Mouse (Mus musculus) layer of hippocampus, postnatal 36 days (tissue): Measurements from ENCODE around the gene Cend1. TPM values are rescaled to one million over a fixed set of nuclear protein-coding genes. Genes with fewer than 3 reads are reported as not detected.
"Not testable (repeated sequence)": the region's sequence is repeated elsewhere in the genome, so short reads cannot be mapped to it uniquely, and the experiment has no call there.

ENCODE experiments used
- DNase-seq, 2 experiments: peaks; one replicate each; pipeline ENCODE4 v3.0.0; 2022
- total RNA-seq, 2 experiments: library from RNA; stranded (reverse); gene quantifications; 2 replicates each; pipeline ENCODE4 v1.2.3; 2021

Gene Cend1
- total RNA-seq, 2 experiments from 2014 or later, result 250 to 269 TPM

- no peak for DNase-seq
These were observed 35.4 kb upstream of the Cend1 start for GRCm38 (mm10) chr7:141464603-141465201.

GRCm38 (mm10) chr7:141463824-141464602 lies 34.7 kb upstream of the Cend1 start:
- DNase-seq, result no peak

- DNase-seq, result no peak
These were observed 33.1 kb upstream of the Cend1 start for GRCm38 (mm10) chr7:141462333-141462821.

- DNase-seq, result no peak
These were observed 32.4 kb upstream of the Cend1 start for GRCm38 (mm10) chr7:141461521-141462332.

DNA sequence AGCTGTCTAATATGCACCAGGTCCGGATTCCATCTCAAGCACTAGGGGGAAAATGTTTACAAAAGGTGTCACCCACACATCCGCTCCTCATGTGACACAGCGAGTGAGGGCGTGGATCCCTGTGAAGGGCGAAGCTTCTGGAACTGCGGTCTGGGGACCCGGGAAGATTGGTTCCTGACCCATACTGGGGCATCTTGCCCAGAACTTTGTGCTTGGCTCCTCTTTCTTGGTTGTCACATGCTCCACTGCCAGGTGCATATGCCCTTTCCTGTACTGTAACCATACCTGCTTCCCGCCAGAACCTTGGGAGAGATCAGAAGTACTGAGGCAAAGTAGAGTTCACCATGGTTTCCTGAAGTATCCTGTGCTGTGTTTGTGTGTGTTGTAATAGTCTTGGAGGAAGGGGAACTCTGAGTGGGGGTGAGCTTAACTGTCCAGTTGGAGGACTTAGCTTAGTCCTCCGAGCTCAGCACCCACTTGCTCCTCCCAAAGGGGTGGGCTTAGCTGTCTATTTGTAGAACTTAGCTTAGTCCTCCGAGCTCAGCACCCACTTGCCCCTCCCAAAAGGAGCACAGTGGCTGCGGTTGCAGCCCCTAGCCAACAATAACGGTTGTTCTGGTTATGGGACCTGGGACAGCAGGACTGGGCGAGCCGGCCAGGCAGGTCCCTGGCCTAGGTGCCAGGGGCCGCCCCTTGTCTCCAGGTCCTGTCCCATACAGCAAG lies 31.3 kb upstream of the Cend1 start, which contains the start of gene Cracr2b:
Gene Cracr2b, plus strand, starts transcription at position 704 of the 723 bp plus-strand sequence.
- no peak for DNase-seq

DNA sequence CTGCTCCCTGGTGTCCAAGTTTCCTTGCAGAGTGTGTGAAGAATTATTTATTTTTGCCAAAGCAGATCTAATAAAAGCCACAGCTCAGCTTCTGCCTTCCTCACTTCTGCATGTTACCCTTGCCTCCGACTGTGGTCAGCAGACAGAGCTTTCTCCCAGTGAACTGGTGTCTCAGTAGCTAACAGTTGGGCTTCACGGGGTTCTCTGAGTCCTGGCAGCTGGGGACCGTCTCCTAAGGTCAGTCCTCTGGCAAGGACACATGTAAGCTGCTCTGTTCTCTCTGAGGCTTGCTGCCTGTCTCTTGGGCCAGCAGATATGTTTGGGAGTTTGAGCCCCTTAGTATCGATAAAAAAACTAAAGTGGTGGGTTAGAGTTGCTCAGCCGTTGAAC lies 30.7 kb upstream of the Cend1 start:
- DNase-seq, result no peak

GRCm38 (mm10) chr7:141459301-141459711 lies 30.0 kb upstream of the Cend1 start:
- DNase-seq, result no peak

- no peak for DNase-seq
These were observed 29.4 kb upstream of the Cend1 start for GRCm38 (mm10) chr7:141458661-141459060.

- DNase-seq, result no peak
These were observed 28.8 kb upstream of the Cend1 start for GRCm38 (mm10) chr7:141457986-141458660.

GRCm38 (mm10) chr7:141457236-141457635 lies 27.9 kb upstream of the Cend1 start:
- no peak for DNase-seq

DNA sequence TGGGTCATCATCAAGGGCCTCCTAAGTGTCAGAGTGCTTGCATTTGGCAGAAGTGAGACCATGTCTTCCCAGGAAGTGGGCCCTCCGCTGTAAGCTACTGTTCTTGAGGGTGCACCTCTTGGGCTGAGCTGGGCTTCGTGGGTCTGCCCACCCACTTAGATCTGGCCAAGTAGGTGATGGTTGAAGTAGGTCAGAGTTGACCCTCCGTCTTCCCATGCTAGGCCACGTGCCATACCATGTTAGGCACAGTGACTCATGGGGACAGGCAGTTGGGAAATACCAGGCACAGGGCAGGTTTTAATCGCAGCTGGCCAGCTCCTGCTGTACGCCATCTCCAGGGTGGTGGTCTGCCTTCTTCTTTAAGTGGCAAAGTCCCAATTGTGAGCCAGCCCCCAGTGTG lies 27.4 kb upstream of the Cend1 start:
- DNase-seq, result no peak

- DNase-seq, result no peak
These were observed 26.5 kb upstream of the Cend1 start for GRCm38 (mm10) chr7:141455610-141456314.

DNA sequence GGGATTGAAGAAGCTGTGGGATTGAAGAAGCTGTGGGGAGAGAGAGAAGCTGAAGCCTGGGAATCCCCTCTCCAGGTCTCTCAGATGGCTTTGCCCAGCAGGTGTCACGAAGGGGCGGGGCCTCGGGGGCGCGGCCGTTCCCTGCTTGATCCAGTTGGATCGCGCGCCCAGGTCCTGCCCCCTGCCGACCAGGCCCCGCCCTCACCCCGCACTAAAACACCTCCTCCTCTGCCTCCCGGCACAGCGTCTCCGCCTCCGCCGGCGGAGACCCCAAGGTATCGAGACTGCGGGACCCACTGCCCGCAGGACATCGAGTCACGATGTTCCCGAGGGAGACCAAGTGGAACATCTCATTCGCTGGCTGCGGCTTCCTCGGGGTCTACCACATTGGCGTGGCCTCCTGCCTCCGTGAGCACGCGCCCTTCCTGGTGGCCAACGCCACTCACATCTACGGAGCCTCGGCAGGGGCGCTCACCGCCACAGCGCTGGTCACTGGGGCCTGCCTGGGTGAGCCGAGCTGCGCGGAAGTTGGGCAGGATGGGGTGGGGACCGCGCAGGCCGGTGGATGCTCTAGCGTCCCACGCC lies 25.8 kb upstream of the Cend1 start, which contains the start of gene Pnpla2:
Gene Pnpla2, plus strand, starts transcription at position 232 of the 585 bp plus-strand sequence.
- DNase-seq, result peak; percentile 86 to 89

DNA sequence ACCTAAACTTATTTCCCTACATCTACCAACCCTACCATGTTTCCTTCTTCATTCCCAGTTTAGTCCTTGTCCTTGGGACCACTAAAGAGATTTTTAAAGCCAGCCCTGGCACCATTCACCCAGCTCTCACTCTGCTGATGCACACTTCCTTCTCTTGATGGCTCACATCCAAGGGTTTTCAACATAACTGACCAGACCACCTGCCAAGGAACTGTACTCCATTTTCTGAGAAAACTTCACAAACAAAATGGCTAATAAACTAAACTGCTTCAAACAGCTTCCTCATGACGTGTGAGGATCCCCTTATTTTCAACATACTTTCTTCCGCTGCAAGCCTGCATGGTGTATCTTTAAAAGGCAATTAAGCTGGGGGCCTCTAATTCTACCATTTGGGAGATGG lies 24.3 kb upstream of the Cend1 start:
- no peak for DNase-seq

DNA sequence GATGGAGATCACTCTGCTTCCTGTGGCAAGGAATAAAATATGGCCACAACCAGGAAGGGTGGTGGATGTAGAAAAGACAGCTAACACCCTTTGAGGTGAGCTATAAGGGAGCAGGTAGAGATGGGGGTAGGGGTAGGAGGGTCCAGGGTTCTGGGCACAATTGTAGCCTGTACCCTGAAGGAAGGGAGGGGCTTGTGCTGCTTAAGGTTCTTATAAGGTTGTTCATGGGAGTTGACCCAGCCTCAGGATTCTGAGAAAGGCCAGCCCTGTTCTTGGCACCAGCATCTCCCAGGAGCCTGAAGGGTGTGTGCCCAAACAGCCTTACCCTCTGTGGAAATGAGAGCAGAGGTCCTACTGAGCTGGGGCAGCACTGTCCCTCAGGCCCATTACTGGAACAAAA lies 22.6 kb upstream of the Cend1 start:
- DNase-seq, result no peak

GRCm38 (mm10) chr7:141447110-141447991 lies 18.1 kb upstream of the Cend1 start, which contains the start of gene Rplp2:
Gene Rplp2 (plus strand): TSS chr7:141447370.
- DNase-seq, result peak; percentile 96 to 97

DNA sequence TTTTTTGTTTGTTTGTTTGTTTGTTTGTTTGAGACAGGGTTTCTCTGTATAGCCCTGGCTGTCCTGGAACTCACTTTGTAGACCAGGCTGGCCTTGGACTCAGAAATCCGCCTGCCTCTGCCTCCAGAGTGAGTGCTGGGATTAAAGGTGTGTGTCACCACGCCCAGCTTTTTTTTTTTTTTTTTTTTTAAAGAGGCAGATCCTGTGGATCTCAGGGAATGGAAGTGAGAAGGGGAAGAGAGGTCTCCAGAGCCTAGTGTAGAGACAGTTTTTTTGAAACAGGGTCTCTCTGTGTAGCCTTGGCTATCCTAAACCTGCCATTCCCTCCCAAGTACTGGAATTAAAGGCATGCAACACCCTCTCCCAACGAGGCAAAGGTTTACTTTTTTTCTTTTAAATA lies 17.1 kb upstream of the Cend1 start:
- DNase-seq, result not testable (repeated sequence)

- no peak for DNase-seq
These were observed 14.5 kb upstream of the Cend1 start, which contains the start of gene Pidd1 for GRCm38 (mm10) chr7:141443828-141444237. Gene Pidd1 (minus strand): TSS chr7:141444025.
